Mouse (Mus musculus) lung, postnatal 4 days (tissue): ENCODE measurements at regions not wholly inside any gene's neighbourhood (a gene's known extent, or its start where the extent isn't known, plus 50 kb on each side); places are given as distances from the start of the nearest gene placed in this dataset.

Experiments
- DNase-seq, 2 experiments: peaks; one replicate each; pipeline ENCODE4 v3.0.0; 2021

DNA sequence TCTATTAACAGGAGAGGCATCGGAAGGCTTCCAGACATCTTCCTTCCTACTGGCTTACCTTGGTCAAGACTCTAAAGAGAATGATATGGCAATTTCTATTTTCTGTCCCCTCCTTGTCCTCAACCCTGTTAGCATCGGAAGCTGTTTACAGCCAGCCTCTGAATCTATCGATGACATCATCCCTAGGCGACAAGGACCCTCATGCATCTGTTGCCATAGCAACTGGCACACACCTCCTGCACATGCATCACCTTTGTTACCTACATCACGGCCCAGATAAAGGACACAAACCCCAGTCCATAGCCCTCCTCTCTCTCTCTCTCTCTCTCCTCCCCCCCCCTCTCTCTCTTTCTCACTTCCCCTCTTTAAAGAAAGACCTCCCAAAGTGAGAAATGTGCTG is 123.1 kb upstream of the Cdkn3 start:
- no peak for DNase-seq

DNA sequence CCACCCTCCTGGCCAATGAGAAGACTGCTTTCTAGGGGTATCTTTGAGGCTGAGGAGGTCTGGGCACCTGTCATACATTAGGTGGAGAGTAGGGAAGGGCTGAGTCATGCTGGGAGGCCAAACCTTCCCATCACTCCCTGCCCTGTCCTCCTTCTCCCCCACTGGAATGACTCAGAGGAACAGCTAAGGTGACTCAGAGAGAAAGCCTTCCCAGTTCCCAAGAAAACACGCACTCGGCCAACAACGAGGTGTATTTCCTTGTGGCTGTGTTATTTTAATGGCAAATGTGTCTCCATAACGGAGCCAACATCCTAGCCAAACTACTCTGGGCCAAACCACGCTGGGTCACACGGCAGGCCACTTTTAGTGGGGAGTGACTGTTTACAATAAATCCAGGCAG is 124.0 kb upstream of the Cdkn3 start:
- DNase-seq = no peak

DNA sequence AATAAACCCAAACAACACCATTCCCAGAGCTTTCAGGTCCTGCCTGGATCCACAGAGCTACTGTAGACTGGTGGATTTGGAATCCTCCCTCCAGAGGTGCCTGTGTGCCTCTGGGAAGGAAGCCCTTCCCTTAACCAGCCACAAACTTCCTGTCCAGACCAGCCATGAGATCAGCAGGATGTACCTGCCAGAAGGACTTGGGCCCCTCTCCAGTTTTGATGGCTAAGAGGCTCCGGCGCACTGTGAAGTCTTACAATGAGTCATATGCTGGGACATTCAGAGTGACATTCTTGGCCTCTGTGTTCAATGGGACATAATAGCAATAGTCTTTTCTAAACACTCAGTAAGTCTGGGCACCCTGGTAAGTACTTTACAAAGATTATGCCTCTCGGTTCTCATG is 125.0 kb upstream of the Cdkn3 start:
- peak; percentile 53 to 80 for DNase-seq

DNA sequence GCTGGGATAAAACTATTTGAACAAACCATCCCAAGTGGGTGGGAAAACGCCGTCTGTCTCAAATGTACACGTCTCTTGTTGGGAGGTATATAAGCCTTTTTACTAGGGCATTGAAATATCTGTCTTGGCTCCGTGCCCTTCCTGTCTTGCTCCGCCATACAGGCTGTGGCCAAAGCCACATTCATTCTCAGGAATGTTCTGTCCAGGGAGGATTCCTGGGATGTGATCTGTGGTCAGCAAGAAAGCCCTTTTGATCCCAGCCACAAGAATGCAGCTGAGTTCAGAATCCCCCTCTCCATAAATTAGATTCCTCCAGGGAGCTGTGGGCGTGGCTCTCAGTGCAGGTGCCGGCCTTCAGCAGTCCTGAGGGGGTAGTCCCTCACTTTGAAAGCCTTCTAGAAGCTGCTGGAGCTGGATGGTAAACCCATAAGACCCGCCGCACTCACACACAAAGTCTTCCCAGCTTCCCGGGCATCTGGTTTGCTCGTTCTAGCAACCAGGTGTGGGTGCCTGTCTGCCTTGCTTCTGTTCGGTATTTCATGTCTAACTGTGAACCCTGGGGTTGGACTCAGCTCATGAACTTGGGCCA is 125.6 kb upstream of the Cdkn3 start:
- DNase-seq = no peak

DNA sequence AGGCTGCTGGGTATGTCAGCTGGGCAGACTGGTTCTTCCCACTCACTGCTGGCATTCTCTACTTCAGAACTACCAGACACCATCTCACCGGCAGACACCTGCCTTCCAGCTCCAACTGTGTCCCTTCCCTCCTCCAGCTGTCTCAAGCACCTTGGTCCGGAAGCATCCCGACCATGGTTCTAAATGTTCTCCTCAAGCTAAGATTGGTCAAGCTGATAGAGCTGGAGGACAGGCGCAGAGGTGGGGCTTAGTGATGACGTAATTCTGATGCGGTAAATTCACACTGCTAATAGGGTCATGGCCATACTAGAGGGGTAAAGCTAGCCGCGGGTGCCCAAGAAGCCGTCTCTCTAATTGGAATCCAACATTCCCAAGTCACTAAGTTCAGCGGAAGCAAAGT is 126.1 kb upstream of the Cdkn3 start:
- DNase-seq = no peak

DNA sequence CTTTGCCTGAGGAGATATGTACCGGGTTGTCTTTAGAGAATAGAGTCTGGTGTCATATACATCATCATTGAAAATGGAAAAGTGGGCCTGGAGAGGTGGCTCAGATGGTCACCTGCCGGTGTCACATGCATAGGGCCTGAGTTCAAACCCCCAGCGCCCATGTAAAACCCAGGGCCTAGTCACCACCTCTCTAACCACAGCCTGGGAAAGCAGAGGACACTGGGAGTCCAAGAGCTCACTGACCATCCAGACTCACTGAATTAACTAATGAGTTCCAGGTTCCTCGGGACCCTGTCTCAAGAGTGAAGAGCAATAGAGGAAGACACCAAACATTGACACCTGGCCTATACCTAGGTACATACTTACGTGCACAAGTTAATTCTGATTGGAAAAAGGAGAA is 132.7 kb upstream of the Cdkn3 start:
- DNase-seq = no peak

DNA sequence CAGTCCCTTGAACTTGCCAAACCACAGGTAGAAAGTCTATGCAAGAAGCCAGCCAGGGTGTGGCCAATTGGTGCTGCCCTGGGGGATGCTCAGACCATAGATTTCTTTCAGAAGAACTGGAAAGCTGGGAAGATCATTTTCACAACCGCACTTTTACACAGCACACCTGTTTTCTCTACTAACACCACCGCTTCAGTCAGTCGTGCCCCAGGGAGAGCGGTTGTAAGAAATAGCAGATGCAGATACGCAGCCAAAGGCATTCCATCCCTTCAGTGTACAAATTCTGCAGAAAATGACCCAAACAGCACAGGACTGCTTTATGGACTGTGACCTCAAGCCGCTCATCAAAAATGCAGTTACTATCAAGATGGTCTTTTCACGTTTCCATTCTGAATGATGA is 134.6 kb upstream of the Cdkn3 start:
- no peak for DNase-seq

DNA sequence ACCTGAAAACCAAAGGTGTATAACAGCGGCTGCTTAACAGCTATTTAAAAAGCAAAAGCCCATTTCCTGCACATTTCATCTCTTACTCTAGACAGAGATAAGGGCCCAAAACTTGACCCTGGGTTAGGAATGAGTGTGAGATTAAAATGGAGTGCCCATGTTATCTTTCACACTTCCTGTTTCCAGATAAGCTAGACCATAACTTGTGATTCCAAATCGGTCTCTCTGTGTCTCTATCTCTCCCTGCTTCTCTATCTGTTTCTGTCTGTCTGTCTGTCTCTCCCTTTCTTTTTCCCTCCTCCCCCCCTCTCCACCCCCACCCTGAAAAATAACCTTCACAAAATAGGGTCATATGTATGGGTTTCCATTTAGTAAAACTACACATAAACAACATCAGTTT is 136.7 kb upstream of the Cdkn3 start:
- DNase-seq = no peak

DNA sequence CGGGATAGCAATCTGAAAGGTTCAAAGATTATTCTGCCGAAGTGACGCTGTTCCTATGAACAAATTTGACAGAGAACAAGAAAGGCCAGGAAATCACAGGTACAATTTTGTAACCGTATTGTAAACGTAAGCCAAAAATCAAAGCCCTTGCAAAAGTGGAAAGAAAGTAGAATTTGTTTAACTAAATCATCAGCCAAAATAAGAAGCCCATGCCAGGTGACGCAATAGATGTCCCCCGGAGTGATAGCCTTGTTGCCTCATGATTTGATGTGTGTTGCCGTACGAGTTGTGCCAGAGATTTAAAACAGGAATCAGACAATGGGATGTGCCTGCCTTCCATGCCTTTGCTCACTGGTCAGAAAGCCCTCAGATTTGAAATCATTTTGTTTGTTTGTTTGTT is 144.3 kb upstream of the Cdkn3 start:
- no peak for DNase-seq

DNA sequence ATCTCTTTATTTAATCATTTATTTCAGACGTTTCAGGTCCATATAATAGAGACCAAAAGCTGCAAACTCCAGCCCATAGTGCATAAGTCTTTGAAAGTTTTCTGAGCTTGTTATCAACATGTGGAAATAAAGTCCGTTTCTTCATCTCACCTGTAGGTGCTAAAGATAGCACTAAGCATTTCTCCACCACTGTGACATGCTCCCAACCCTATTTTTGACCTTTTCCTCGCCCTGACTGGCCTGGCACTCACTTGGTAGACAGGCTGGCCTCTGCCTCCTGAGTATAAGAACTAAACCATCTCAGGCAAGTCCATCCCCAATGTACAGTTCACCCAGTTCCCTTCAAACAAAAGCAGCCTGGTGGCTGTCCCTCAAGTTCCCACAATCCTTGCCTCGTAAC is 145.4 kb upstream of the Cdkn3 start:
- no peak for DNase-seq

DNA sequence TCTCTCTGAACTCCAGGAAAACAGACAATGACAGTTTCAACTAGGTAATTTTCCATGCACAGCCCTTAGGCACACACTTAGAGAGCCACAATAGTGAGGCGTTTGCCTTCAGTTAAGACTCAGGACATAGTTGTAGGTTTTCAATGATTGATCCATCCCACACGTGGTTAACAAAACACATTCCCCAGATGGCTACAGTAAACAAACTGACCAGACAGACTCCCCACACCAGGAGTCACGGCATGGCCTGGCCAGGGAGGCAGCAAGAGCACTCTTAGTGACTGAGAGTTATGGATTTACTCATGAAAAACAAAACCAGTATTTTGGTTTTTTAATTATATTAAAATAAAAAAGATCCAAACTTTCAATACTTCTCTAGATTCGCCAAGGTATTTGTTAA is 146.6 kb upstream of the Cdkn3 start:
- no peak for DNase-seq

DNA sequence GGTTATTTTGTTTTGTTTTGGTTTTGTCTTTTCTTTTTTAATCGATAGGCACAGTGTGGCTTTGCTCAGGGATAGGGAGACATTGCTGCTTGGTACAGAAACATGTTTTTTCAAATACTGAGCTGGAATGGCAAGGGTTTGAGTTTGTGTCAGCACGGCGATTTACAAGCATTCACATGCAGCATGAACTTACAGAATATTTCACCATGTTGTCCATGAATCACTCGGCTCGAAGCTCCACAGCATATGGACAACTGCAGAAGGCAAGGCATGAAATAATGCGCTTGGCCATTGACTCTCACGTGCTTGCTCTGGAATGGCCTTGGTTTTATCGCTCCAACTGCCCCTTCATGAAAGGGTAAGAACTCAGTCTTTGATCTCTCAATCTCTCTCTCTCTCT is 147.1 kb upstream of the Cdkn3 start:
- no peak for DNase-seq

DNA sequence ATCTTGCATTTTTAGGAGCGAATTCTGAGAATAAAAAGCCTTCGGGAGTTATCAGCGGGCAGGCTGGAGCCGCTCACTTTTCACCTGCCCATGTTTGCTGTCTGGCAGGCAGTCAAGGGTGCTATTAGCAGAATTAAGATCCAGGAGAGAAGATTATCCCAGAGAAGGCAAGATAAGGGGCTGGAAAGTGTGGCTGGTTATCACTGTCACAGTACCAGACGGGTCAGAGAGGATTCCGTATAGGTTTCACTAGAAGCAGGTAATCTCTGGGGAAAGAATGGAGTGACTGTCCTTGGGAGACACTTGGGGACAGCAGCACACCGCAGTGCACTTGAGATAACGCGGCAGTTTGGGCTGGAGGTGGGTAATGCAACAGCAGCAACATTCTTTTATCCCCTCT is 147.8 kb upstream of the Cdkn3 start:
- DNase-seq = no peak

DNA sequence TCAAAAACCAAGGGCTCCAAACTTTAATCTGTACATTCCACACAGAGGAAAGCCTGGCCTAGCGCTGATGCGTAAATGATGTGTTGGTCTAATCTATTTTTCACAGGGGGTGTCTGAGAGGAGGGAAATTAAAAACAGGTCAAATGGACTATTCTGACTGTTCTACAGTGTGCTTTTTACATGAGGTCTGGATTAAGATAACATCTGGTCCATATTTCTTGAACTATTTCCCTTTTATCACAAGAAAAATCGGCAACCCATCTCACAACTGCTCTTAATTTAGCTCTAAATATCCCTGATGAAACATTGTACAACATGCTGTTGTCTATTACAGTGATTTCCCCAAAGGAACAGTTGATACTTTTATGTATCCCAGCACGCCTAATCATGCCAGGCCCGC is 149.4 kb upstream of the Cdkn3 start:
- no peak for DNase-seq

DNA sequence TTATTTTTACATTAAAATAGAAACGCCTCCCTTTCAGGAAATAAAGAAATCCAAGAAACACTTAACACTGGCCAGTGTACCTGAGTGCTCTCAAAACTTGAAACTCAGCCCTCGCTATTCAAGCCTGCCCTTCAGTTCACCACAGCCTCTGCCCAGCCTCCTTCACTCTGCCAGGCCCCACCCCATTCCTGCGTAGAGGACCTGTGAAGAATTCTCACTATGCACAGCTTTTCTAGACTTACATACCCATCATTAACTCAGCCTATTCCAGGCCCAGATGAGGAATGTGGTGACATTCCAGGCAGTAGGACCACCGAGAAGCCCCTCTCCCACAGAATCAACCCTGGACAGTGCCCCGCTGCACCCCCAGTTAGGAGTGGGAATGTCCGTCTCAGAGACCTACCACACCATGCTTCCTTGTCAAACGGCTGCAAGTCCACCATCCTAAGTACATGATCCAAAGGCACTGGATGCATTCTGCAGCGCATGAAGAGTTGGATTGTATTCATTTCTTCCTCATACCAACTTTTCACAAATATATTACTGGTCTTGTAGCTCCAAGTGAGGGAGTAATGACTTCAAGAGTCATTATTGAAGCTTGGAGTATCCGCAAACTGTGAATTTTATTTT is 150.0 kb upstream of the Cdkn3 start:
- peak; percentile 68 to 81 for DNase-seq

DNA sequence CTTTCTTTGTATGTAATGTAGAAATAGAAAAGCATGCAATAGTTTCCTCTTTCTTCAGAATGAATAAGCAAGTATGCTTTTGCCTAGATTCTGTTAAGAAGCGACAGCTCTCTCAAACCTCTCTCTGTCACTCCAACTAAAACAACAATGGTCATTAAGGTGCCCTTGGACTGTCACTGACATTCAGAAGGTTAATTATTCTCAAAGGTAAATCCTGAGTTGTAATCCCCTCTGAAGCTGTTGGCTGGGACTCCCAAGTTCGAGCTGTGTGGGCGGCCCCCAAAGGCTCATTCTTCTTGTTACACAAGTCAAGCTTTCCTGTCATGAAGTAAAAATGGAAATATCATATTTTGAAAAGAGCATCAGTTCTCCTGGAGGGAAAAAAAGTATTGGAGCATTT is 153.6 kb upstream of the Cdkn3 start:
- DNase-seq = no peak

DNA sequence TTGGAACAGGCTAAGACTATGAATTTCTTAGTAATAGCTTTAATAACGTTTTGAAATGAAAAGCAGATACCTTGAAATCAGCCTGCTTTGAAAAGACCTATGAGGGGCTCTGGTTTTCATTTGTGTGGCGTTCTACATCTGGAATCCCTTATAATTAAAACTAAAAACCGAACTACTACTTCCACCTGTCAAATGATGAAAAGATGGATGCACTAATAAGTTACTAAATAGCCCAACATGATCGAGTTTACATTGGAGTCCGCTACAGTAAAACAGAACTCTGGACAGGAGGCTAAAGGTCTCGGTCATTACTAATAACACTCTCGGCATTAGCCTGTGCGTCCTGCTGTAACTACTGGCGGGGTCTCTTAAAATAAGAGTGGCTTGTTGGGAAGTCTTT is 154.3 kb upstream of the Cdkn3 start:
- DNase-seq = no peak

DNA sequence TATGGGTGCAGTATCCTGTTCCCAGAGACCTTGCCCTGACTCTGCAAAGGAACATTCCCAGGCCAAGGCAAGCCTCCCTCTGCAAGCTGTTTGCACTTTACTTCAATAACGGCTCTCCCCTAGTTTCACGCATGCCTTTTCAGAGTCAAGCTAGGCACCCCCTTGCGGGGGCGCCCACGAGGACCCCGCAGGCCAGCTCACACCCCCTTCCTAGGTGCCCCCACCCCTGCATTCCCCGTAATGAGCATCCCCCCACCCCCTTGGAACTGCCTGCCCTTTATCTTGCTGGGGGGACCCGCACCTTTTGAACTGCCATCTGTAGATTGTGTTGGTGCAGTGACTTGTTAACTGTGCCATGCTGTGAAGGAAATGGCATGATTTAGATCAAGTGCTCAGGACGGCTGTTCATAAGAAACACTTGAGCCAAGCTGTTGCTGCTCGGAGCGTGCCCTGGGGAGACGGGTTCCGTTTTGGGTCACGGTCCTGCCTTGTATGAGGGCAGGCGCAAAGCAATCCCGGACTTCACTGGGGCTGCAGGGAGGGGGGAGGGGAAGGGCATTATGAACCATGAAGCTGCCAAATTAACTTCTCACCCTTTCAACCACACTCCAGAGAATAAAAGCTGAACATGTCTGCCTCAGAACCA is 155.3 kb upstream of the Cdkn3 start:
- DNase-seq = peak in 1 of 2 experiments; percentile 45

DNA sequence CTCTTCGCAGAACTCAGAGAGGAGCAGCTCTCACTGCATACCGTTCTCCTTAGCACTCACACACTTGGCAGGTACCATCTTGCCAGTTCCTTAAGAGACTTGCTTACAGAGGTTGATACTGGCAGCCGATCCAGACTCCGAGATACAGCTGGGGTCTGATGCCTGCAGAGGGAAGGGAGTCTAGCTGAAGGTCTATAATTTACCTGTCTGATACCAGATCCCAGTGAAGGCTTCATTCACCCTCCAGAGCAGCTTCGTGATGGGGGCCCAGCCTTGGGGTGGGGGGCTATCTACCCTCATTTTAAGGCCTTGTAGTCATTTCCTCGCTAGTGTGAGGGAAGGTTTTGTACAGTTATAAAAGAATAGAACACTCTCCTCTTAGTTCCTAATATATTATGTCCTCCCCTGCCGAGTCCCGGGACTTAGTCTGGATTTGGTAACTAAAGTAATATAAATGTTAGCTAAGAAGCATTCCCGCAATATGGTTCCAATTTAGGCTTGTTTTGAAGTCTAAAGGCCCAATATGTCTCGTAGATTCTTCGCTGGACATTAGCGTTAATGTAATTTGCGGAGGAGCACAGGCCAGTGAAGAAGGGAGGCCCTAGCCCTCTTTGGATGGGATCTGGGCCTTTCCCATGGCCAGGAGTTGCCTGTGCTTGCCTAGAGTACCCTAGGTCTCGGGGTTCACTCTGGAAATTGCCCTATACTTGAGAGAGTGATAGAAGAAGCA is 156.0 kb upstream of the Cdkn3 start:
- DNase-seq = no peak

DNA sequence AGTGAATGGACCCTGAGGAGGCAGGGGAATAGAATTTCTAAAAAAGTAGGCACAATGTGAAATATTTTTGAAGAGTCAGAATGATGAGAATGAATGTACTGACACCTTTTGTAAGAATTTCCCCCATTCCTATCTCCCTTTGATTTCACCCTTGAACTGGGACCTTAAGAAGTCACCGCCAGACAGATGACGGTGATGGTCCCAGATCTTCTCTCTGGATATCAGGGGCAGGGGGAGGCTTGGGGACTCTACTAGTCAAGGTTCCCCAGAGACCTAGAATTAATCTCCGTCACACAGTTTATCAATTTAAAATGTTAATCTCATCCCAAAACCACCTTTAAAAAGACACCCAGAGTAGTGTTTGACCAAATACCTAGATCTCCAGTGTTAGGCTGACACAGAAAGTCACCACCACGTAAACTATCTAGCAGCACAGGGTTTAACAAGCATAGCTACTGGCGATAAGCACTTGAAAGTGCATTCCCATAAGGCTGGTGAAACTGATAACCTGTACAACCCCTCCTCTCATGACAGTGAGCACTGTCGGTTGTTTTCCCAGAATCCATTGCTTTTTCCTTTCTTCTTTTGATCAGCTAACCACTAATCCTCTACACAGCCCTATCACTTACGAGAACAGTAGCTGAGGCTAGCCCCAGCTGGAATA is 163.5 kb upstream of the Cdkn3 start:
- no peak for DNase-seq

DNA sequence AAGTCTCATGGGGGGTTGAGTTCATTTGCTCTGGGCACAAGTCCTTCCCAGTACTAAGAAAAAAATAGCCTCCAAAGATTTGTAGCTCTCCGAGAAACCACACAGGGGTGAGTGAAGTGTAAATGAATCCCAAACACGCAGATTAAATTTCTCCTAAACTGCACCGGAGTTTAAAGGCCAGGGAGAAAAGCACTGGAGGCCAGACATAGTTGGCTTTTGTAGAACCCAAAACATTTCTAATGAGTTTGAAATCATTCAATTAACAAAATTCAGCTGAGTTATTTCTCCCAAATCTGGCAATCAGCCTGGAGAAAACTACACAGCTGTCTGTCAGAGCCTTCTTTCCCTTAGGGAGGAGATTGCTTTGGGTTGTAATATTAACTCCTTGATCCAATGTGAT is 166.2 kb upstream of the Cdkn3 start:
- no peak for DNase-seq

DNA sequence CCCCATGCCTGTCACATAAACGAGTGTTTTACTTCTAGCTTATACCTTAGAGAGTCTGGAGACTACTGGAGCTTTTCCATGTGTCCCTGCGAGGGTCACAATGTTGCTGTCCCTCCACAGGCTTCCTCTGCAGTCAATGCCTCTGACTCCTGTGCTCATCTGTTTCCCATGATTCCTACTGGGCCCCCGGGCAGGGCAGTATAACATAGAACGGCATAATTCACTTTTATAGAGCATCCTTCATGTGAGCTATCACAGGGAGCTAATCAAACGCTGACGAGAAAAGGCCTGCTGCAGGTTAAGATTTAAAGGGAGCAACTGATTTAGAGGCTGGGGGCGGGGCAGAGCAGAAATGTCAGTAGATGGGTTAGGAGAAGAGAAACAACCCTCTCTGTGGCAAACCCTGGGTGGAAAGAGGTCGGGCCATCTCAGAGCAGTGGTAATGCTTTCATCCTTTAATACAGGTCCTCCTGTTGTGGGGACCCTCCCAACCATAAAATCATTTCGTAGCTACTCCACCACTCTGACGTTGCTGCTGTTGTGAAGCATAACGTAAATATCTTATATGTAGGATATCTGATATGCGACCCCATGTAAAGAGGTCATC is 168.5 kb upstream of the Cdkn3 start:
- no peak for DNase-seq

DNA sequence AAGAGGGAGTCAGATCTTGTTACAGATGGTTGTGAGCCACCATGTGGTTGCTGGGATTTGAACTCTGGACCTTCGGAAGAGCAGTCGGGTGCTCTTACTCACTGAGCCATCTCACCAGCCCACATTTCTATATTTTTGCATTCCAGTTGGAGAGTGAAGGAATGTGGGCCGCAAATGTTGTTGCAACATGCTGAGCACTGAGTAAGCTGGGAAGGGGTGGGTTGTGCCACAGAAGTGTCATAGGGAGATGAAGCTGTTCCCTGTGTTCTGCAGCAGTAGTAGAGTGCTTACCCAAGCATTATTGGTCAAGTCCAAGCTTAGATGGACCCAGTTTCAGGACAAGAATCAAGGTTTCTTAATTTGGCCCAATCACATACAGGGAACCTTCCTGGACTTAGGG is 169.1 kb upstream of the Cdkn3 start:
- DNase-seq = no peak
